9 mouse cellular contexts compared by ENCODE assay signal in the genomic region with DNA sequence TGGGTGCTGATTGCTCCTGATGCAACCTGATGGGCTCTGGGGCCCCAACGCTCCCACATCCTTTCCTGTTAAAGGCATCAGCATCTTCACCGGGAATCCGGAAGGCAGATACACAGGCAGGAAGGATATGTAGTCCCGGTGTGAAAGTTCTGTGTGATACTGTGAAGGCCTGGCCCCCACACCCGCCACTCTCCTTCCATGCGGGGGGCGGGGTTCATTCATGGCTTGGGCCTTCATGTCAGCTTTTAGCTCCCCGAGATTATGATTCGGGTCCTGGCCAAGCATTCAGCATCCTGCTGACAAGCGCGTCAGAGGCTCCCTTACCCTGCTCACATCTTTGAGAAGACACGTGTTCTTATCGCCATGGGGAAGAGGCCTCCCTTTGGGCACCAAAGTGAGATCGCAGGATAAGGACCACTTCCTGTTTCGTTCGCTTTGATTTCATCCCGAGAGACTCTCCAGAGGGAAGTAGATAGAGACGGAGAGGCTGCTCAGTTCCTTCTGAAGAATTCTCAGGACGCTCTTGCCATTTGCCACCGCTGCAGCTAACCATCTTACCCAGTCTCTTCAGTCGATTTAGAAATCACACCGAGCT. TPM values are rescaled to one million over a fixed set of nuclear protein-coding genes. Genes with fewer than 3 reads are reported as not detected.
DNase-seq lines count a peak whose midpoint lies in the region; ATAC-seq lines count a peak whose summit lies in the region.
"Had no signal": no experiment of that assay in that cellular context is flagged by ENCODE, and none has a peak within 500 bp of the region (broad histone marks: within the 10 kb centered on the region; RNA-seq: fewer than 3 reads in every experiment).

No protein-coding gene starts in this region.

- DNase-seq in retina, postnatal 1 day: peak; percentile 13
- no peak for DNase-seq in retina, embryonic 14.5 days (ENCODE audit: low spot score)
- DNase-seq in kidney, postnatal 14 days: peak; percentile 27
- no peak for DNase-seq in right cerebral cortex, postnatal 14 days
- no peak for DNase-seq in urinary bladder, postnatal 10 days (ENCODE audit: low spot score)

- 12% methylated on average over 22 of the region's 22 CpGs for WGBS in heart, embryonic 14.5 days
- WGBS in stomach, embryonic 15.5 days: 32% methylated on average over 22 of the region's 22 CpGs

- H3K36me3 ChIP-seq in heart, embryonic 14.5 days (ENCODE audit: control insufficient read depth, insufficient read depth, low read length): no peaks in the 10 kb centered on the region
- no peaks in the 10 kb centered on the region for H3K36me3 ChIP-seq in stomach, embryonic 15.5 days
- H3K36me3 ChIP-seq: neural tube, embryonic 12.5 days had no signal

- H3K27ac ChIP-seq in heart, embryonic 14.5 days (replicated peaks in 1 of 2; ENCODE audit: control insufficient read depth in 1 of 2, insufficient read depth in 1 of 2, low read depth in 2 of 2, low read length in 2 of 2): peak overlapping the region in 1 of 2 experiments; percentile 10; a peak in 1 of 4 replicates
- H3K27ac ChIP-seq in stomach, embryonic 15.5 days: no peak overlapping the region
- H3K27ac ChIP-seq: neural tube, embryonic 12.5 days had no signal

- no peaks in the 10 kb centered on the region for H3K27me3 ChIP-seq in heart, embryonic 14.5 days (ENCODE audit: control insufficient read depth, insufficient read depth, low read length)
- H3K27me3 ChIP-seq in stomach, embryonic 15.5 days (replicated peaks): no peaks in the 10 kb centered on the region
- H3K27me3 ChIP-seq: neural tube, embryonic 12.5 days had no signal

- peak overlapping the region; percentile 17 to 34 for H3K4me3 ChIP-seq in heart, embryonic 14.5 days (ENCODE audit: control insufficient read depth in 1 of 2, insufficient read depth in 1 of 2, low read depth in 1 of 2, low read length in 2 of 2)
- 0 out of 2 replicates have a peak overlapping the region, but pooled peaks have one; percentile 12 for H3K4me3 ChIP-seq in stomach, embryonic 15.5 days (replicated peaks)
- H3K4me3 ChIP-seq: neural tube, embryonic 12.5 days had no signal

- no peak for ATAC-seq in heart, embryonic 14.5 days (ENCODE audit: insufficient number of reproducible peaks, insufficient read depth, low FRiP score, low read depth)
- ATAC-seq in stomach, embryonic 15.5 days (ENCODE audit: insufficient read depth, low FRiP score, low read depth): no peak
- ATAC-seq in cerebellum, adult (ENCODE audit: insufficient number of reproducible peaks, low FRiP score, low TSS enrichment): no peak

- H3K4me2 ChIP-seq in heart, embryonic 14.5 days (ENCODE audit: low read length): peak overlapping the region; percentile 58
- peak overlapping the region; percentile 32 for H3K4me2 ChIP-seq in stomach, embryonic 15.5 days
- H3K4me2 ChIP-seq: neural tube, embryonic 12.5 days had no signal

- H3K9ac ChIP-seq in heart, embryonic 14.5 days (ENCODE audit: low read length): 0 out of 2 replicates have a peak overlapping the region, but pooled peaks have one; percentile 16
- no peak overlapping the region for H3K9ac ChIP-seq in stomach, embryonic 15.5 days
- H3K9ac ChIP-seq: neural tube, embryonic 12.5 days had no signal

- 0 out of 2 replicates have a peak, but pooled peaks cover 3% of the 10 kb centered on the region for H3K9me3 ChIP-seq in heart, embryonic 14.5 days (ENCODE audit: control insufficient read depth, low read length)
- no peaks in the 10 kb centered on the region for H3K9me3 ChIP-seq in stomach, embryonic 15.5 days

- H3K4me1 ChIP-seq in heart, embryonic 14.5 days (ENCODE audit: control insufficient read depth in 2 of 2, insufficient read depth in 2 of 2, low read length in 2 of 2): peaks cover 16% of the 10 kb centered on the region in 2 experiments
- H3K4me1 ChIP-seq in stomach, embryonic 15.5 days: peaks cover 11% of the 10 kb centered on the region; the same call in 1 of the 2 replicates
- H3K4me1 ChIP-seq: neural tube, embryonic 12.5 days had no signal

RNA-seq across cellular contexts. Expression of gene Pomp, which starts 34.8 kb away (rescaled TPM):
- polyA plus RNA-seq in heart, embryonic 14.5 days (2014; fragmentation: Nextera tagmentation; extraction: Ambion mirVana): 316 and 345 TPM in 2 replicates
- 384 and 481 TPM in 2 replicates for polyA plus RNA-seq in stomach, embryonic 15.5 days (2015; fragmentation: Nextera tagmentation; extraction: Ambion mirVana)

Comparison
In these comparisons a context has a peak if more than half of its experiments do, and no peak if none do; other contexts are left out.
1. DNase-seq: peak in retina, postnatal 1 day (single experiment) and kidney, postnatal 14 days (single experiment); none in retina, embryonic 14.5 days (single experiment), right cerebral cortex, postnatal 14 days (single experiment) and urinary bladder, postnatal 10 days (single experiment).